Mouse (Mus musculus) G1E (cell line): Measurements from ENCODE around the gene Pnpla1.

Experiments used
- CTCF ChIP-seq: IDR thresholded peaks from 2 replicates; pipeline ENCODE4 v1.5.1; 2012; ENCODE audit warnings: low read depth, low read length, inconsistent platforms, mixed read lengths
- GATA1 ChIP-seq: IDR thresholded peaks from 2 replicates; pipeline ENCODE4 v1.6.1; 2012; ENCODE audit warnings: borderline replicate concordance, low read length, inconsistent platforms, mixed read lengths
- POLR2AphosphoS5 ChIP-seq: IDR thresholded peaks from 2 replicates; pipeline ENCODE4 v1.6.1; 2012; ENCODE audit warnings: low read depth, low read length, inconsistent platforms; ENCODE audit not compliant: insufficient replicate concordance
- TAL1 ChIP-seq: conservative IDR thresholded peaks from 2 replicates; pipeline ENCODE4 v1.6.1; 2012; ENCODE audit warnings: low read depth, low read length, inconsistent platforms, mixed read lengths

DNA sequence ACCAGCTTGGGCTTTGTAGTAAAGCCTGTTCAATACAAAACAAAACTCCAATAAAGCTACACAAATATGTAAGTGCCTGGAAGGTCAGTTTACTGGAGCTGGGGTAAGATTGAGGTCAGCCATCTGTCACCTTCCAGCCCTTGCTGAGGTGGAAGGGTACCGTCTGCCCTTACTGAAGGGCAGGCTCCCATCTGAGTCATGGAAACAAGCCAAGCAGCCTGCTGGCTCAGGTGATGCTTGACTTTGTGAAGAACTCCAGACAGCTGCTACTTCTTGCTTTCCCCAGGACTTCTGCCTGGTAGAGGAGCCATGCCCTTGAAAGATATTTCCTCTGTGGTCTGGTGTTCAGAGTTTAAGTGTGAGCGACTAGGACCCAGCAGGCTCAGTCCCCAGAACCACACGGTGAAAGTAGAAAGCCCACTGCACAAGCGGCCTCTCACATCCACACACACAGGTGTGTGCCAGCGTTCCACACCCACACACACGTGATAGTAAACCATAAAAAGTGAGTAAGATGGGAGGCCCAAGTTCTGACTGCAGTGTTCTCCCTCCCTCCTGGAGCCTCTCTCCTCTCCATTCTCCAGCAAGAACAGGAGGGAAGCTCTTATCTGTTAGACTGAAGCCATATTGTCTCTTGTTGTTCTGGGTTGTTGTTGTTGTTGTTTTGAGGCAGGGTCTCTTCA is 32.7 kb upstream of the Pnpla1 start:
- TF ChIP-seq CTCF (no peak), TAL1 (no peak), GATA1 (no peak), POLR2AphosphoS5 (no peak)
